Mouse (Mus musculus): ENCODE measurements around the gene Nol8.

DNA sequence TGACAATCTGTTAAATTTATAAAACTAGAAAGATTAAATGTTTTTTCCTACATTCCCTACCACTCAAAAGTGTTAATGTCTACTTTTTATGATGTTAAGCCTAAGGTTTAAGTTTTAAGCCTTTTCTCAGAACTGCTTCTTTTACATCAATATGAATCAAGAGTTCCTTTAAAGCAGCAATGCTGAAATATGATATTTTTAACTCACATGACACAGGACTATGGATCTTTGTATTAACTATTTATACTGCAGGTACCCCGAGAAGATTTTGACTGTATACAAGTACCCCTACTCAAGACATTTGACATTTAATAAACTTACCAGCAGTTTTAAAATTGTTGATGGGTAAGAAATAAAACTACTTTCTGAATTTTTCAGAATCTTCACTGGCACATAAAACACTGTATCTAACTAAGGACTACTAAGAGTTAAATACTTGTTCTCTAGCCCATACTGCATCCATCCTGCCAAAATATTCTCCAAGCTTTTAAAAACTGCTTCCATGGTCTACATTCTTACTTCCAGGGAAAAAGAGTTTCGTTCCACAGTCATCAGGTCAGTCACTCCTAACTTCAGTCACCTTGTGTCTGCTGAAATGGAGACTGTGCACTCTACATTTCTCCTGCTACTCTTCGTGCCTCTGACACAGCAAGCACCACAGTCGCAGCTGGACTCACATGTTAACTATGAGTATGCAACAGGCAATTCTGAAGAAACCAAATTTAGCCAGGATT lies 44.1 kb upstream of the Nol8 start:
- TF ChIP-seq CTCF (IDR thresholded peaks at IDR 0.05; ENCODE audit: extremely low read depth, insufficient read length, insufficient replicate concordance, low read depth, low read length): no peak
- TF ChIP-seq POLR2A (IDR thresholded peaks at IDR 0.05; ENCODE audit: low read depth, low read length): no peak

Data from small intestine, adult 2 months (tissue).